Mouse (Mus musculus): Measurements from ENCODE around the gene Mccc1. TPM values are rescaled to one million over a fixed set of nuclear protein-coding genes. Genes with fewer than 3 reads are reported as not detected.

Mccc1 gene
- total RNA-seq, 4 experiments from 2014 or later, result 30.8 to 35.0 (median 31.7) TPM

DNA sequence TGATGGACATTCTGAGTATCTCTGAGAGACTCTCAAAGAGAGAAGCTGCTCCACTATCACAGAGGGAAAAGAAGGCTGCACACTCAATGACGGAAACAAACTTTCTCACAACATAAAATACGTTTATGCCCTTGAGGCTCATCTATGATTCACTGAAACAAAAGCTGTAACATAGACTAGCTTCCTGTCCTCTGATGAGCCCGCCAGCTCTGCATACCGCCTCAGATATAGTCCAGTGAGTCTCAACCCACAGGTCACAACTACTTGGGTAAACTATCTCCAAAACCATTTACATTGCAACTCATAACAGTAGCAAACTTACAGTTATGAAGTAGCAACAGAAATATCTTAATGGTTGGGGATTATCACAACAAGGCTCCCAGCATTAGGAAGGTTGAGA is 78.0 kb downstream of the Mccc1 start:
- DNase-seq (ENCODE audit: low spot score in 2 of 2), result no peak

DNA sequence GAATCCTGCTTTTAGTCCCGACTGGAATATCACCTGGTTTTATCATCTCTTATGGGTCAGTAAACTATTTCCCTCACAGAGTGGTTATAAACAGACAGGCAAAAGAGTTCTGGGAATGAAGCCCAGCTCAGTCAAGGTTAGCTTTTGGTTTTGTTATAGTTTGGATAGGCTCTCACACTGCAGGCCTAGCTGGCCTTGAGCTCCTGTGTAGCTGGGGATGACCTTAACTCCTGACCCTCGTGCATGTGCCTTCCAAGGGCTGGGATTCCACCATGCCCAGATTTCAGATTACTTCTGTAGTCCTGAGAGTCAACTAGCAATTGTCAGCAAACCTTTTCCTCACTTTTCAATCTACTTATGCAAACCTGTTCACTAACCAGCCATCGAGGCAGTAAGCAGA is 82.2 kb downstream of the Mccc1 start:
- no peak for DNase-seq (ENCODE audit: low spot score in 2 of 2)

Other genes starting within 250 kb of the Mccc1 start
- gene Atp11b, start 246.6 kb downstream of the Mccc1 start, total RNA-seq (2022), result 10 to 100 TPM; 14.6 to 16.8 (median 14.8) TPM
- 10 to 100 TPM; 83.7 to 88.8 (median 84.8) TPM for gene Dcun1d1, start 63.2 kb downstream of the Mccc1 start, total RNA-seq (2022)
- not detected for gene Ccdc144b, start 52.9 kb upstream of the Mccc1 start, total RNA-seq (2022)
- gene Acad9, start 65.3 kb upstream of the Mccc1 start, total RNA-seq (2022), result 10 to 100 TPM; 21.6 to 29.9 (median 26.5) TPM
- gene D3Ertd254e, start 150.3 kb upstream of the Mccc1 start, total RNA-seq (2022), result 1 to 10 TPM; 1.8 to 2.7 (median 2.2) TPM
- not detected for gene Qrfpr, start 221.6 kb upstream of the Mccc1 start, total RNA-seq (2022)

Measured in gastrocnemius, adult 8-10 months (tissue).